Mouse (Mus musculus): ENCODE measurements around the gene Adamtsl3.

Adamtsl3 gene

GRCm38 (mm10) chr7:82552005-82552404 is 216.5 kb downstream of the Adamtsl3 start:
- POLR2A ChIA-PET: no interaction called here
- CTCF ChIA-PET: no interaction called here

GRCm38 (mm10) chr7:82555803-82556202 is 220.3 kb downstream of the Adamtsl3 start:
- POLR2A ChIA-PET: no interaction called here

GRCm38 (mm10) chr7:82556417-82556816 is 220.9 kb downstream of the Adamtsl3 start:
- CTCF ChIA-PET: interaction anchor here in 2 of 4 experiments (0.7 to 1.0 kb wide), 2 partner anchors 11 to 23 kb away, joined by 3 to 4 read pairs; no protein-coding TSS in a partner anchor
- POLR2A ChIA-PET: no interaction called here

More at GRCm38 (mm10) chr7:82555803-82556202, 220.3 kb downstream of the Adamtsl3 start:
- CTCF ChIA-PET: no interaction called here

GRCm38 (mm10) chr7:82557111-82557510 is 221.6 kb downstream of the Adamtsl3 start:
- ChIA-PET POLR2A (no interaction called here), CTCF (interaction anchor here in 2 of 4 experiments (0.7 to 1.0 kb wide), 2 partner anchors 10 to 24 kb away, joined by 3 to 4 read pairs; no protein-coding TSS in a partner anchor)

GRCm38 (mm10) chr7:82566688-82567087 is 231.2 kb downstream of the Adamtsl3 start:
- ChIA-PET POLR2A (interaction anchor here in 1 of 4 experiments (0.6 kb wide), 1 partner anchor 276 kb away, joined by 4 read pairs; no protein-coding TSS in a partner anchor), CTCF (interaction anchor here in 3 of 4 experiments (0.6 to 1.6 kb wide), 11 partner anchors 10 to 447 kb away, joined by 3 to 8 read pairs (median 3); no protein-coding TSS in a partner anchor)

- ChIA-PET POLR2A (no interaction called here), CTCF (interaction anchor here in 2 of 4 experiments (1.1 to 1.6 kb wide), 3 partner anchors 11 to 449 kb away, joined by 3 to 8 read pairs (median 3); no protein-coding TSS in a partner anchor)
Measured at GRCm38 (mm10) chr7:82567811-82568210, 232.3 kb downstream of the Adamtsl3 start.

GRCm38 (mm10) chr7:82572981-82573380 is 237.5 kb downstream of the Adamtsl3 start:
- CTCF ChIA-PET: no interaction called here
- POLR2A ChIA-PET: no interaction called here

- ChIA-PET POLR2A (no interaction called here), CTCF (no interaction called here)
Measured at GRCm38 (mm10) chr7:82580007-82580406, 244.5 kb downstream of the Adamtsl3 start.

GRCm38 (mm10) chr7:82581802-82582201 is 246.3 kb downstream of the Adamtsl3 start:
- ChIA-PET POLR2A (no interaction called here), CTCF (no interaction called here)

- CTCF ChIA-PET: interaction anchor here in 1 of 4 experiments (1.0 kb wide), 1 partner anchor 16 kb away, joined by 3 read pairs; no protein-coding TSS in a partner anchor
Measured at GRCm38 (mm10) chr7:82582534-82582933, 247.0 kb downstream of the Adamtsl3 start.

GRCm38 (mm10) chr7:82590931-82591330 is 255.4 kb downstream of the Adamtsl3 start:
- POLR2A ChIA-PET: no interaction called here
- CTCF ChIA-PET: interaction anchor here in 1 of 4 experiments (0.7 kb wide), 1 partner anchor 28 kb away, joined by 3 read pairs; no protein-coding TSS in a partner anchor

More at GRCm38 (mm10) chr7:82582534-82582933, 247.0 kb downstream of the Adamtsl3 start:
- POLR2A ChIA-PET: no interaction called here

- ChIA-PET POLR2A (interaction anchor here in 1 of 4 experiments (0.8 kb wide), 1 partner anchor 719 kb away, joined by 8 read pairs; no protein-coding TSS in a partner anchor), CTCF (no interaction called here)
Measured at GRCm38 (mm10) chr7:82602008-82602407, 266.5 kb downstream of the Adamtsl3 start.

GRCm38 (mm10) chr7:82605425-82605824 is 269.9 kb downstream of the Adamtsl3 start:
- ChIA-PET POLR2A (no interaction called here), CTCF (no interaction called here)

- CTCF ChIA-PET: no interaction called here
- POLR2A ChIA-PET: no interaction called here
Measured at GRCm38 (mm10) chr7:82609629-82610028, 274.1 kb downstream of the Adamtsl3 start.

- POLR2A ChIA-PET: interaction anchor here (0.6 to 2.0 kb wide), 6 partner anchors 9 to 1057 kb away, joined by 3 to 4 read pairs (median 3); partner anchors contain the start of genes Efl1 (in 1 of the 4) and Saxo2 (in 1 of the 4)
- CTCF ChIA-PET: interaction anchor here in 2 of 4 experiments (0.6 to 1.1 kb wide), 3 partner anchors 93 to 840 kb away, joined by 3 read pairs; no protein-coding TSS in a partner anchor
Measured at GRCm38 (mm10) chr7:82625342-82625741, 289.8 kb downstream of the Adamtsl3 start.

GRCm38 (mm10) chr7:82647183-82647582 is 311.7 kb downstream of the Adamtsl3 start:
- CTCF ChIA-PET: no interaction called here
- POLR2A ChIA-PET: interaction anchor here in 1 of 4 experiments (0.6 to 1.6 kb wide), 2 partner anchors 21 to 161 kb away, joined by 4 read pairs; no protein-coding TSS in a partner anchor

- ChIA-PET CTCF (interaction anchor here in 3 of 4 experiments (0.6 to 1.3 kb wide), 3 partner anchors 18 to 787 kb away, joined by 4 read pairs; no protein-coding TSS in a partner anchor), POLR2A (interaction anchor here (0.6 to 1.9 kb wide), 12 partner anchors 10 to 1472 kb away, joined by 3 to 6 read pairs (median 3); partner anchors contain the start of gene Mex3b (in 2 of the 4))
Measured at GRCm38 (mm10) chr7:82647909-82648308, 312.4 kb downstream of the Adamtsl3 start.

GRCm38 (mm10) chr7:82648353-82649080 is 313.0 kb downstream of the Adamtsl3 start, which contains the start of the genes Saxo2 and Efl1:
Gene Saxo2 (minus strand): TSS chr7:82648528.
Gene Efl1 (plus strand): TSS chr7:82648614.
- ChIA-PET CTCF (interaction anchor here (0.6 to 1.3 kb wide), 7 partner anchors 13 to 1124 kb away, joined by 3 to 6 read pairs (median 4); no protein-coding TSS in a partner anchor), POLR2A (interaction anchor here (0.6 to 1.9 kb wide), 13 partner anchors 10 to 682 kb away, joined by 3 to 6 read pairs (median 3); partner anchors contain the start of gene Mex3b (in 2 of the 4))

- ChIA-PET CTCF (interaction anchor here in 3 of 4 experiments (0.5 to 1.3 kb wide), 4 partner anchors 47 to 1124 kb away, joined by 3 to 6 read pairs (median 4); no protein-coding TSS in a partner anchor), POLR2A (interaction anchor here (0.6 to 1.9 kb wide), 9 partner anchors 9 to 358 kb away, joined by 3 to 6 read pairs (median 3); partner anchors contain the start of gene Mex3b (in 2 of the 4))
Measured at GRCm38 (mm10) chr7:82649081-82649445, 313.6 kb downstream of the Adamtsl3 start.

Data from embryonic stem cell, embryonic (primary cell).